34 mouse cellular contexts compared by ENCODE assay signal in genomic region chr17:3496080-3496479, GRCm38 (mm10). TPM values are rescaled to one million over a fixed set of nuclear protein-coding genes. Genes with fewer than 3 reads are reported as not detected.
DNase-seq lines count a peak whose midpoint lies in the region; ATAC-seq and TF ChIP-seq lines count a peak whose summit lies in the region.
"Had no signal": no experiment of that assay in that cellular context is flagged by ENCODE, and none has a peak within 500 bp of the region (broad histone marks: within the 10 kb centered on the region; RNA-seq: fewer than 3 reads in every experiment).

No protein-coding gene starts in this region.

- H3K9ac ChIP-seq in midbrain, embryonic 11.5 days (ENCODE audit: low read length), result no peak overlapping the region
- no peak overlapping the region for H3K9ac ChIP-seq in midbrain, postnatal 0 days (replicated peaks; ENCODE audit: low read length, poor library complexity, severe bottlenecking)
- H3K9ac ChIP-seq: heart, embryonic 15.5 days; liver, embryonic 13.5 days; lung, embryonic 15.5 days; neural tube, embryonic 13.5 days had no signal

- H3K9me3 ChIP-seq in midbrain, embryonic 11.5 days (ENCODE audit: control insufficient read depth, low read length), result no peaks in the 10 kb centered on the region
- no peaks in the 10 kb centered on the region for H3K9me3 ChIP-seq in midbrain, postnatal 0 days (ENCODE audit: low read length)
- H3K9me3 ChIP-seq: heart, embryonic 10.5 days; heart, embryonic 15.5 days; liver, embryonic 13.5 days; lung, embryonic 15.5 days; midbrain, embryonic 10.5 days; neural tube, embryonic 13.5 days had no signal

- peak overlapping the region; percentile 6; the same call in 1 of the 2 replicates for H3K27ac ChIP-seq in layer of hippocampus, adult 2 months
- H3K27ac ChIP-seq in midbrain, embryonic 11.5 days (ENCODE audit: low read depth, low read length), result no peak overlapping the region
- H3K27ac ChIP-seq in midbrain, postnatal 0 days (ENCODE audit: low read depth, low read length), result no peak overlapping the region
- H3K27ac ChIP-seq in gastrocnemius, adult 2 months, result no peak overlapping the region
- H3K27ac ChIP-seq: heart, embryonic 10.5 days; heart, embryonic 15.5 days; liver, embryonic 13.5 days; lung, embryonic 15.5 days; neural tube, embryonic 13.5 days; stomach, postnatal 0 days had no signal

- H3K36me3 ChIP-seq in midbrain, embryonic 11.5 days (ENCODE audit: control insufficient read depth, insufficient read depth, low read length), result no peaks in the 10 kb centered on the region
- no peaks in the 10 kb centered on the region for H3K36me3 ChIP-seq in midbrain, postnatal 0 days (ENCODE audit: insufficient read depth, low read length)
- H3K36me3 ChIP-seq: heart, embryonic 10.5 days; heart, embryonic 15.5 days; liver, embryonic 13.5 days; lung, embryonic 15.5 days; midbrain, embryonic 10.5 days; neural tube, embryonic 13.5 days had no signal

- H3K4me2 ChIP-seq in midbrain, embryonic 11.5 days, result no peak overlapping the region
- H3K4me2 ChIP-seq in midbrain, postnatal 0 days (ENCODE audit: low read depth, low read length, poor library complexity, severe bottlenecking), result no peak overlapping the region
- H3K4me2 ChIP-seq: heart, embryonic 15.5 days; liver, embryonic 13.5 days; lung, embryonic 15.5 days; neural tube, embryonic 13.5 days had no signal

- H3K4me1 ChIP-seq in midbrain, embryonic 11.5 days (ENCODE audit: control insufficient read depth, insufficient read depth, low read length), result no peaks in the 10 kb centered on the region
- H3K4me1 ChIP-seq in midbrain, postnatal 0 days (ENCODE audit: insufficient read depth, low read length), result no peaks in the 10 kb centered on the region
- H3K4me1 ChIP-seq: heart, embryonic 10.5 days; heart, embryonic 15.5 days; lung, embryonic 15.5 days; midbrain, embryonic 10.5 days; neural tube, embryonic 13.5 days had no signal

- no peak for ATAC-seq in midbrain, embryonic 11.5 days (ENCODE audit: low FRiP score)
- ATAC-seq in midbrain, postnatal 0 days (ENCODE audit: low FRiP score), result no peak
- ATAC-seq: CD4-positive, CD25-positive, alpha-beta regulatory T cell, adult 4 months; hindbrain, embryonic 16.5 days; midbrain, embryonic 16.5 days had no signal

- H3K27me3 ChIP-seq in midbrain, embryonic 11.5 days (ENCODE audit: control insufficient read depth, insufficient read depth, low read length), result no peaks in the 10 kb centered on the region
- H3K27me3 ChIP-seq in midbrain, postnatal 0 days (ENCODE audit: insufficient read depth, low read length), result no peaks in the 10 kb centered on the region
- H3K27me3 ChIP-seq: heart, embryonic 15.5 days; liver, embryonic 13.5 days; lung, embryonic 15.5 days; neural tube, embryonic 13.5 days had no signal

- intact Hi-C loops in gastrocnemius, postnatal 36 days (cut with DNase I), result no loop called here
- intact Hi-C loops in gastrocnemius, adult 2 months (cut with DNase I), result no loop called here

- TF ChIP-seq CTCF in layer of hippocampus, adult 2 months (conservative IDR thresholded peaks at IDR 0.05), result no peak
- TF ChIP-seq CTCF in midbrain, postnatal 0 days (IDR thresholded peaks at IDR 0.05), result no peak
- TF ChIP-seq CTCF in gastrocnemius, adult 2 months (IDR thresholded peaks at IDR 0.05), result no peak

- peak; percentile 33 for DNase-seq in kidney, adult 11 months
- no peak for DNase-seq in kidney, postnatal 25 days
- no peak for DNase-seq in layer of hippocampus, adult 2 months (ENCODE audit: low spot score in 2 of 2)
- DNase-seq in layer of hippocampus, adult 9-11 months, result no peak
- peak; percentile 59 for DNase-seq in midbrain, embryonic 11.5 days (ENCODE audit: low spot score, missing footprints)
- DNase-seq in midbrain, postnatal 0 days (ENCODE audit: low spot score), result no peak
- no peak for DNase-seq in gastrocnemius, postnatal 36 days
- DNase-seq in gastrocnemius, adult 2 months, result no peak
- DNase-seq: adrenal gland, adult 2 months; adrenal gland, postnatal 36 days; cerebellum, adult 18-20 months; gastrocnemius, postnatal 14 days; heart, adult 11 months; layer of hippocampus, postnatal 36 days; liver, embryonic 13.5 days; thymus, adult 18-20 months; thymus, postnatal 25 days had no signal

- 95% methylated on average over 3 of the region's 3 CpGs for WGBS in midbrain, embryonic 11.5 days
- WGBS in midbrain, postnatal 0 days, result 91% methylated on average over 3 of the region's 3 CpGs

- H3K4me3 ChIP-seq in layer of hippocampus, adult 2 months, result no peak overlapping the region
- no peak overlapping the region for H3K4me3 ChIP-seq in midbrain, embryonic 11.5 days (ENCODE audit: low read depth, low read length)
- no peak overlapping the region for H3K4me3 ChIP-seq in midbrain, postnatal 0 days (ENCODE audit: low read depth, low read length)
- no peak overlapping the region for H3K4me3 ChIP-seq in gastrocnemius, adult 2 months
- H3K4me3 ChIP-seq: erythroblast, embryonic 14.5 days; heart, embryonic 10.5 days; heart, embryonic 15.5 days; liver, embryonic 13.5 days; lung, embryonic 15.5 days; midbrain, embryonic 10.5 days; neural tube, embryonic 13.5 days had no signal

RNA-seq across cellular contexts. Expression of gene Cldn20, which starts 36.3 kb away (rescaled TPM):
- total RNA-seq in layer of hippocampus, adult 2 months (2021), result 1 to 10 TPM in 1 of 2 experiments, not detected in 1; 1.4 TPM
- not detected in 2 replicates for polyA plus RNA-seq in midbrain, embryonic 11.5 days (2014; fragmentation: Nextera tagmentation; extraction: Ambion mirVana)
- total RNA-seq in midbrain, postnatal 0 days (2014; rRNA removed), result 1.8 TPM in 1 of 2 replicates, not detected in the other
- polyA plus RNA-seq in midbrain, postnatal 0 days (2015; fragmentation: Nextera tagmentation; extraction: Ambion mirVana), result 0.25 TPM in 1 of 2 replicates, not detected in the other
- not detected for total RNA-seq in gastrocnemius, postnatal 36 days (2021)
- not detected for total RNA-seq in gastrocnemius, adult 2 months (2021)
- total RNA-seq: common myeloid progenitor, adult 5-6 weeks; gastrocnemius, postnatal 14 days; heart, postnatal 25 days; layer of hippocampus, adult 8-10 months had no signal
- polyA plus RNA-seq: adrenal gland, adult 2 months; CD4-positive, CD25-positive, alpha-beta regulatory T cell, adult 4 months; erythroblast, embryonic 14.5 days; forebrain, embryonic 11.5 days; heart, embryonic 10.5 days; hindbrain, embryonic 11.5 days; hindbrain, embryonic 16.5 days; intestine, embryonic 14.5 days; liver, embryonic 13.5 days; midbrain, embryonic 10.5 days; neural tube, embryonic 13.5 days; spleen, adult 2 months; stomach, postnatal 0 days had no signal

Comparison
In these comparisons a context has a peak if more than half of its experiments do, and no peak if none do; other contexts are left out.
1. DNase-seq: peak in kidney, adult 11 months (single experiment) and midbrain, embryonic 11.5 days (single experiment); none in kidney, postnatal 25 days (0 of 2), layer of hippocampus, adult 2 months (0 of 2), layer of hippocampus, adult 9-11 months (single experiment), midbrain, postnatal 0 days (single experiment), gastrocnemius, postnatal 36 days (0 of 2) and gastrocnemius, adult 2 months (single experiment).